Mouse (Mus musculus): ENCODE measurements at regions not wholly inside any gene's neighbourhood (a gene's known extent, or its start where the extent isn't known, plus 50 kb on each side); places are given as distances from the start of the nearest gene placed in this dataset.

DNA sequence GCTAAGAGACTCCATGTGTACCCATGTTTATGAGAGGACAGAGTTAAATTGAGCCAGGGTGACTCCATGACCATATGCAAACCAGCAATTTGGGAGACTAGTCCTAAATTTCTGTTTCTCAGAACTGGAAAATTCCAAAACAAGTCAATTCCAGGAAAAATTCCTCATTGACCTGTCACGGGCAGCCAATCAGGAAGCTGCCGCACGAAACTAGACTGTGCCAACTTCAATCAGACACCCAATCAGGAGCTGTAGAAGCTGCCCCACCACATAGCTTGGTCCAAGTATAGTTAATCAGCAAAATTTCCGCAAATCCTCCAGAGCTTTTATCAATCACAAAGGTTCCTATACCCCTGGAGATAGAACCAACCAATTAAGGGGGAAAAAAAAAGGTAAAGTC is 331.5 kb upstream of the Tmem229a start:
- Histone ChIP-seq H3K27ac (ENCODE audit: insufficient read depth, low read depth) (no peak overlapping the region), H3K4me2 (ENCODE audit: insufficient read depth, low read depth, poor library complexity, severe bottlenecking) (no peak overlapping the region), H3K27me3 (replicated peaks) (no peaks in the 10 kb centered on the region), H3K4me1 (ENCODE audit: control insufficient read depth in 1 of 2, insufficient read depth in 2 of 2) (peaks cover 0 to 4% of the 10 kb centered on the region in 2 experiments; a peak in 1 of 4 replicates), H3K9ac (ENCODE audit: insufficient read depth, low read depth) (no peak overlapping the region), H3K4me3 (replicated peaks in 1 of 3; ENCODE audit: low read depth in 2 of 3, low read length in 2 of 3, poor library complexity in 1 of 3) (no peak overlapping the region), H3K79me2 (replicated peaks; ENCODE audit: control insufficient read depth, extremely low read depth, insufficient read depth, poor library complexity, severe bottlenecking) (no peaks in the 10 kb centered on the region), H3K9me3 (replicated peaks; ENCODE audit: low read length) (no peaks in the 10 kb centered on the region), H3K36me3 (replicated peaks in 1 of 2; ENCODE audit: control insufficient read depth in 1 of 2, insufficient read depth in 1 of 2, low read length in 1 of 2) (no peaks in the 10 kb centered on the region)
- dilution Hi-C loops (cut with MboI; ENCODE audit: extremely low pct_ligation_motif_present, extremely low pct_unique_long_range_greater_than_20kb, low sequenced_read_pairs) (no loop called here), in situ Hi-C loops (cut with MboI; ENCODE audit: low pct_ligation_motif_present, low pct_unique_long_range_greater_than_20kb, low sequenced_read_pairs) (no loop called here)
- no peak for DNase-seq (ENCODE audit: extremely low read depth)
- no peak for TF ChIP-seq MAFK (IDR thresholded peaks at IDR 0.05; ENCODE audit: insufficient replicate concordance, low read length)
- TF ChIP-seq BHLHE40 (IDR thresholded peaks at IDR 0.05; ENCODE audit: low read depth, low read length) = no peak
- no peak for TF ChIP-seq HCFC1 (IDR thresholded peaks at IDR 0.05; ENCODE audit: low read depth, low read length)
- no peak for TF ChIP-seq E2F4 (IDR thresholded peaks at IDR 0.05; ENCODE audit: insufficient replicate concordance, low read depth, low read length)
- no peak for TF ChIP-seq MAZ (IDR thresholded peaks at IDR 0.05; ENCODE audit: low read depth, low read length)
- no peak for TF ChIP-seq CHD1 (IDR thresholded peaks at IDR 0.05; ENCODE audit: low read depth, low read length)
- TF ChIP-seq POLR2AphosphoS2 (IDR thresholded peaks at IDR 0.05; ENCODE audit: low read depth, low read length) = no peak
- TF ChIP-seq USF1 (IDR thresholded peaks at IDR 0.05; ENCODE audit: low read depth, low read length) = no peak
- no peak for TF ChIP-seq CHD2 (IDR thresholded peaks at IDR 0.05; ENCODE audit: low read length)
- no peak for TF ChIP-seq UBTF (IDR thresholded peaks at IDR 0.05; ENCODE audit: low read depth, low read length)
- no peak for TF ChIP-seq RCOR1 (conservative IDR thresholded peaks at IDR 0.05; ENCODE audit: low read depth, low read length)
- TF ChIP-seq CTCF (conservative IDR thresholded peaks at IDR 0.05 in 1 of 2, IDR thresholded peaks at IDR 0.05 in 1 of 2; ENCODE audit: low read depth in 2 of 2, low read length in 2 of 2) = no peak
- no peak for TF ChIP-seq EP300 (IDR thresholded peaks at IDR 0.05; ENCODE audit: low read length)
- TF ChIP-seq SMC3 (IDR thresholded peaks at IDR 0.05; ENCODE audit: low read depth, low read length) = no peak
- TF ChIP-seq ETS1 (conservative IDR thresholded peaks at IDR 0.05; ENCODE audit: low read depth, low read length) = no peak
- TF ChIP-seq ELF1 (IDR thresholded peaks at IDR 0.05; ENCODE audit: low read depth, low read length) = no peak
- no peak for TF ChIP-seq USF2 (conservative IDR thresholded peaks at IDR 0.05; ENCODE audit: low read depth, low read length)
- no peak for TF ChIP-seq NELFE (IDR thresholded peaks at IDR 0.05; ENCODE audit: low read depth, low read length)

GRCm38 (mm10) chr6:25286313-25286712 is 330.2 kb upstream of the Tmem229a start:
- dilution Hi-C loops (cut with MboI; ENCODE audit: extremely low pct_ligation_motif_present, extremely low pct_unique_long_range_greater_than_20kb, low sequenced_read_pairs) = no loop called here
- no peaks in the 10 kb centered on the region for H3K79me2 ChIP-seq (replicated peaks; ENCODE audit: control insufficient read depth, extremely low read depth, insufficient read depth, poor library complexity, severe bottlenecking)
- H3K4me3 ChIP-seq (replicated peaks in 1 of 3; ENCODE audit: low read depth in 2 of 3, low read length in 2 of 3, poor library complexity in 1 of 3) = no peak overlapping the region

More at GRCm38 (mm10) chr6:25286313-25286712, 330.2 kb upstream of the Tmem229a start:
- no peaks in the 10 kb centered on the region for H3K27me3 ChIP-seq (replicated peaks)
- no peak for TF ChIP-seq ZC3H11A (IDR thresholded peaks at IDR 0.05; ENCODE audit: low read depth, low read length)
- no peak for TF ChIP-seq NELFE (IDR thresholded peaks at IDR 0.05; ENCODE audit: low read depth, low read length)
- TF ChIP-seq ZMIZ1 (IDR thresholded peaks at IDR 0.05; ENCODE audit: low read depth, low read length) = no peak
- TF ChIP-seq E2F4 (IDR thresholded peaks at IDR 0.05; ENCODE audit: insufficient replicate concordance, low read depth, low read length) = no peak
- H3K9ac ChIP-seq (ENCODE audit: insufficient read depth, low read depth) = no peak overlapping the region
- no peak overlapping the region for H3K27ac ChIP-seq (ENCODE audit: insufficient read depth, low read depth)
- no peak for DNase-seq (ENCODE audit: extremely low read depth)
- no peaks in the 10 kb centered on the region for H3K9me3 ChIP-seq (replicated peaks; ENCODE audit: low read length)
- H3K36me3 ChIP-seq (replicated peaks in 1 of 2; ENCODE audit: control insufficient read depth in 1 of 2, insufficient read depth in 1 of 2, low read length in 1 of 2) = no peaks in the 10 kb centered on the region
- peaks cover 0 to 6% of the 10 kb centered on the region in 2 experiments; a peak in 1 of 4 replicates for H3K4me1 ChIP-seq (ENCODE audit: control insufficient read depth in 1 of 2, insufficient read depth in 2 of 2)
- H3K4me2 ChIP-seq (ENCODE audit: insufficient read depth, low read depth, poor library complexity, severe bottlenecking) = no peak overlapping the region
- in situ Hi-C loops (cut with MboI; ENCODE audit: low pct_ligation_motif_present, low pct_unique_long_range_greater_than_20kb, low sequenced_read_pairs) = no loop called here
